Mouse (Mus musculus): ENCODE measurements at regions not wholly inside any gene's neighbourhood (a gene's known extent, or its start where the extent isn't known, plus 50 kb on each side); places are given as distances from the start of the nearest gene placed in this dataset.

GRCm38 (mm10) chr8:92483055-92483765, 125.8 kb downstream of the Irx5 start:
- ATAC-seq (ENCODE audit: low FRiP score) (no peak), DNase-seq (ENCODE audit: low spot score) (no peak)
- Histone ChIP-seq H3K4me3 (ENCODE audit: low read depth, low read length) (no peak overlapping the region), H3K9ac (replicated peaks; ENCODE audit: low read length, poor library complexity, severe bottlenecking) (no peak overlapping the region), H3K27me3 (ENCODE audit: insufficient read depth, low read length) (no peaks in the 10 kb centered on the region), H3K36me3 (ENCODE audit: insufficient read depth, low read length) (no peaks in the 10 kb centered on the region), H3K4me1 (ENCODE audit: insufficient read depth, low read length) (no peaks in the 10 kb centered on the region), H3K27ac (ENCODE audit: low read depth, low read length) (no peak overlapping the region), H3K4me2 (ENCODE audit: low read depth, low read length, poor library complexity, severe bottlenecking) (no peak overlapping the region), H3K9me3 (ENCODE audit: low read length) (no peaks in the 10 kb centered on the region)
- 50% methylated on average over 8 of the region's 8 CpGs for WGBS
- no peak for TF ChIP-seq CTCF (IDR thresholded peaks at IDR 0.05)

- Histone ChIP-seq H3K36me3 (ENCODE audit: insufficient read depth, low read length) (no peaks in the 10 kb centered on the region), H3K27me3 (ENCODE audit: insufficient read depth, low read length) (no peaks in the 10 kb centered on the region), H3K9me3 (ENCODE audit: low read length) (no peaks in the 10 kb centered on the region), H3K4me2 (ENCODE audit: low read depth, low read length, poor library complexity, severe bottlenecking) (no peak overlapping the region), H3K4me1 (ENCODE audit: insufficient read depth, low read length) (no peaks in the 10 kb centered on the region), H3K9ac (replicated peaks; ENCODE audit: low read length, poor library complexity, severe bottlenecking) (no peak overlapping the region), H3K27ac (ENCODE audit: low read depth, low read length) (no peak overlapping the region), H3K4me3 (ENCODE audit: low read depth, low read length) (no peak overlapping the region)
- DNase-seq (ENCODE audit: low spot score) = no peak
- ATAC-seq (ENCODE audit: low FRiP score) = no peak
- TF ChIP-seq CTCF (IDR thresholded peaks at IDR 0.05) = no peak
- WGBS = 89% methylated on average over 8 of the region's 8 CpGs
These were observed 131.2 kb downstream of the Irx5 start for GRCm38 (mm10) chr8:92488526-92489159.

- H3K27me3 ChIP-seq (ENCODE audit: insufficient read depth, low read length) = no peaks in the 10 kb centered on the region
- no peak overlapping the region for H3K27ac ChIP-seq (ENCODE audit: low read depth, low read length)
- no peaks in the 10 kb centered on the region for H3K9me3 ChIP-seq (ENCODE audit: low read length)
- no peak overlapping the region for H3K4me2 ChIP-seq (ENCODE audit: low read depth, low read length, poor library complexity, severe bottlenecking)
- no peaks in the 10 kb centered on the region for H3K4me1 ChIP-seq (ENCODE audit: insufficient read depth, low read length)
- DNase-seq (ENCODE audit: low spot score) (no peak), ATAC-seq (ENCODE audit: low FRiP score) (0 out of 2 replicates have a peak, but pooled peaks have one; percentile 44)
- WGBS = 81% methylated on average over 5 of the region's 5 CpGs
- TF ChIP-seq CTCF (IDR thresholded peaks at IDR 0.05) = peak; percentile 32; the same call in 1 of the 2 replicates
- H3K36me3 ChIP-seq (ENCODE audit: insufficient read depth, low read length) = no peaks in the 10 kb centered on the region
- H3K4me3 ChIP-seq (ENCODE audit: low read depth, low read length) = no peak overlapping the region
- no peak overlapping the region for H3K9ac ChIP-seq (replicated peaks; ENCODE audit: low read length, poor library complexity, severe bottlenecking)
These were observed 134.1 kb downstream of the Irx5 start for GRCm38 (mm10) chr8:92491533-92491932.

- Histone ChIP-seq H3K27ac (ENCODE audit: low read depth, low read length) (no peak overlapping the region), H3K9me3 (ENCODE audit: low read length) (no peaks in the 10 kb centered on the region), H3K4me1 (ENCODE audit: insufficient read depth, low read length) (no peaks in the 10 kb centered on the region), H3K27me3 (ENCODE audit: insufficient read depth, low read length) (no peaks in the 10 kb centered on the region), H3K9ac (replicated peaks; ENCODE audit: low read length, poor library complexity, severe bottlenecking) (no peak overlapping the region), H3K4me3 (ENCODE audit: low read depth, low read length) (no peak overlapping the region), H3K36me3 (ENCODE audit: insufficient read depth, low read length) (no peaks in the 10 kb centered on the region), H3K4me2 (ENCODE audit: low read depth, low read length, poor library complexity, severe bottlenecking) (no peak overlapping the region)
- peak; percentile 52; the same call in 1 of the 2 replicates for ATAC-seq (ENCODE audit: low FRiP score)
- peak; percentile 56 for TF ChIP-seq CTCF (IDR thresholded peaks at IDR 0.05)
- 59% methylated on average over 4 of the region's 4 CpGs for WGBS
- DNase-seq (ENCODE audit: low spot score) = peak; percentile 85
These were observed 136.0 kb downstream of the Irx5 start for GRCm38 (mm10) chr8:92493403-92493802.

- DNase-seq (ENCODE audit: low spot score) (no peak), ATAC-seq (ENCODE audit: low FRiP score) (no peak)
- Histone ChIP-seq H3K36me3 (ENCODE audit: insufficient read depth, low read length) (no peaks in the 10 kb centered on the region), H3K4me3 (ENCODE audit: low read depth, low read length) (no peak overlapping the region), H3K4me1 (ENCODE audit: insufficient read depth, low read length) (no peaks in the 10 kb centered on the region), H3K27me3 (ENCODE audit: insufficient read depth, low read length) (no peaks in the 10 kb centered on the region), H3K9ac (replicated peaks; ENCODE audit: low read length, poor library complexity, severe bottlenecking) (no peak overlapping the region), H3K4me2 (ENCODE audit: low read depth, low read length, poor library complexity, severe bottlenecking) (no peak overlapping the region), H3K9me3 (ENCODE audit: low read length) (no peaks in the 10 kb centered on the region), H3K27ac (ENCODE audit: low read depth, low read length) (no peak overlapping the region)
- no peak for TF ChIP-seq CTCF (IDR thresholded peaks at IDR 0.05)
- WGBS = 62% methylated on average over 7 of the region's 7 CpGs
These were observed 148.3 kb downstream of the Irx5 start for GRCm38 (mm10) chr8:92505552-92506281.

- Histone ChIP-seq H3K4me2 (ENCODE audit: low read depth, low read length, poor library complexity, severe bottlenecking) (no peak overlapping the region), H3K4me1 (ENCODE audit: insufficient read depth, low read length) (no peaks in the 10 kb centered on the region), H3K9me3 (ENCODE audit: low read length) (no peaks in the 10 kb centered on the region), H3K9ac (replicated peaks; ENCODE audit: low read length, poor library complexity, severe bottlenecking) (no peak overlapping the region), H3K27ac (ENCODE audit: low read depth, low read length) (no peak overlapping the region), H3K4me3 (ENCODE audit: low read depth, low read length) (no peak overlapping the region), H3K27me3 (ENCODE audit: insufficient read depth, low read length) (no peaks in the 10 kb centered on the region), H3K36me3 (ENCODE audit: insufficient read depth, low read length) (no peaks in the 10 kb centered on the region)
- 68% methylated on average over 5 of the region's 5 CpGs for WGBS
- DNase-seq (ENCODE audit: low spot score) (no peak), ATAC-seq (ENCODE audit: low FRiP score) (no peak)
- no peak for TF ChIP-seq CTCF (IDR thresholded peaks at IDR 0.05)
These were observed 149.0 kb downstream of the Irx5 start for GRCm38 (mm10) chr8:92506436-92506835.
